Mouse (Mus musculus): ENCODE measurements around the gene Ces1d. TPM values are rescaled to one million over a fixed set of nuclear protein-coding genes. Genes with fewer than 3 reads are reported as not detected.

Gene Ces1d
- polyA plus RNA-seq, 1 experiment from 2014 or later, result 0.43 TPM

- Histone ChIP-seq H3K9ac (ENCODE audit: low read depth, low read length) (no peak overlapping the region), H3K27ac (ENCODE audit: low read depth, low read length) (no peak overlapping the region), H3K9me3 (replicated peaks; ENCODE audit: control insufficient read depth, low read length) (no peaks in the 10 kb centered on the region), H3K4me2 (no peak overlapping the region), H3K4me3 (ENCODE audit: low read depth, low read length) (no peak overlapping the region), H3K4me1 (ENCODE audit: control insufficient read depth, insufficient read depth, low read length) (no peaks in the 10 kb centered on the region), H3K36me3 (ENCODE audit: control insufficient read depth, insufficient read depth, low read length) (no peaks in the 10 kb centered on the region), H3K27me3 (ENCODE audit: control insufficient read depth, insufficient read depth, low read length) (no peaks in the 10 kb centered on the region)
- no peak for ATAC-seq (replicated peaks; ENCODE audit: insufficient number of reproducible peaks, low FRiP score, low TSS enrichment)
- 80% methylated on average over 2 of the region's 2 CpGs for WGBS (ENCODE audit: insufficient replicate concordance)
These were observed 71.2 kb downstream of the Ces1d start for GRCm38 (mm10) chr8:93126476-93126875.

GRCm38 (mm10) chr8:93122005-93122404 lies 75.6 kb downstream of the Ces1d start:
- H3K27me3 ChIP-seq (ENCODE audit: control insufficient read depth, insufficient read depth, low read length), result no peaks in the 10 kb centered on the region
- no peaks in the 10 kb centered on the region for H3K36me3 ChIP-seq (ENCODE audit: control insufficient read depth, insufficient read depth, low read length)
- H3K27ac ChIP-seq (ENCODE audit: low read depth, low read length), result no peak overlapping the region
- H3K9ac ChIP-seq (ENCODE audit: low read depth, low read length), result no peak overlapping the region
- no peak overlapping the region for H3K4me2 ChIP-seq
- ATAC-seq (replicated peaks; ENCODE audit: insufficient number of reproducible peaks, low FRiP score, low TSS enrichment), result no peak
- 80% methylated on average over 1 of the region's 1 CpGs for WGBS (ENCODE audit: insufficient replicate concordance)
- H3K9me3 ChIP-seq (replicated peaks; ENCODE audit: control insufficient read depth, low read length), result no peaks in the 10 kb centered on the region
- no peak overlapping the region for H3K4me3 ChIP-seq (ENCODE audit: low read depth, low read length)
- H3K4me1 ChIP-seq (ENCODE audit: control insufficient read depth, insufficient read depth, low read length), result no peaks in the 10 kb centered on the region

Other genes with a start within 250 kb of the Ces1d start
- gene Slc6a2, start 237.8 kb downstream of the Ces1d start, polyA plus RNA-seq (2014; fragmentation: Nextera tagmentation; extraction: Ambion mirVana), result not detected in 2 replicates
- not detected in 2 replicates for gene Ces1a, start 149.6 kb downstream of the Ces1d start, polyA plus RNA-seq (2014; fragmentation: Nextera tagmentation; extraction: Ambion mirVana)
- gene Ces1b, start 117.8 kb downstream of the Ces1d start, polyA plus RNA-seq (2014; fragmentation: Nextera tagmentation; extraction: Ambion mirVana), result not detected in 2 replicates
- gene Ces1c, start 66.6 kb downstream of the Ces1d start, polyA plus RNA-seq (2014; fragmentation: Nextera tagmentation; extraction: Ambion mirVana), result not detected in 2 replicates
- 0.65 TPM in 1 of 2 replicates, not detected in the other for gene Ces1e, start 31.8 kb upstream of the Ces1d start, polyA plus RNA-seq (2014; fragmentation: Nextera tagmentation; extraction: Ambion mirVana)
- gene Ces1f, start 81.9 kb upstream of the Ces1d start, polyA plus RNA-seq (2014; fragmentation: Nextera tagmentation; extraction: Ambion mirVana), result not detected in 2 replicates
- gene Ces1g, start 139.5 kb upstream of the Ces1d start, polyA plus RNA-seq (2014; fragmentation: Nextera tagmentation; extraction: Ambion mirVana), result not detected in 2 replicates
- not detected in 2 replicates for gene Ces1h, start 181.9 kb upstream of the Ces1d start, polyA plus RNA-seq (2014; fragmentation: Nextera tagmentation; extraction: Ambion mirVana)